Mouse (Mus musculus): ENCODE results near the gene Ttc39b. TPM values are rescaled to one million over a fixed set of nuclear protein-coding genes. Genes with fewer than 3 reads are reported as not detected.
"Not testable (repeated sequence)": the region's sequence is repeated elsewhere in the genome, so short reads cannot be mapped to it uniquely, and the experiment has no call there.

The Ttc39b gene
- total RNA-seq, 2 experiments from 2014 or later: 0.19 to 4.9 TPM

- ATAC-seq (replicated peaks; ENCODE audit: low FRiP score, poor library complexity, severe bottlenecking): not testable (repeated sequence)
Observed at GRCm38 (mm10) chr4:83235304-83235703, 88.8 kb downstream of the Ttc39b start.

DNA sequence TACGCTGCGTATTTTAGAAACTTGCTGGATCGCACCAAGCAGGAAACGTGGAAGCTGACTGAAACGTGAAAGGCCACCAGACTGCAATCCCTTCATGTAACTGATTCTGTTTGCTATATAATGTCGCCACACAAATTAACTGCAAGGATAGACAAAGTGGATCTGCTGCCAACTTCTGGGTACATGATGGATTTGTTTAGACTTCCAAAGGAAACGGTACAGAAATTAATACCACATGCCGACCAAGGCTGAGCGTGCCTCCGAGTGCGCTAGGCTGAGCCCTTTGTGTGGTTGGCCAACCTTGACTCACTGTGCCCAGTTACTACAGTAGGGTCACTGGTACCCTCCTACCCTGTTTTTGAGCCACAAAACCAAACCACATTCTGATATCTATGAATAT is 89.3 kb downstream of the Ttc39b start:
- no peak for ATAC-seq (replicated peaks; ENCODE audit: low FRiP score, poor library complexity, severe bottlenecking)

- ATAC-seq (replicated peaks; ENCODE audit: low FRiP score, poor library complexity, severe bottlenecking): no peak
Observed at GRCm38 (mm10) chr4:83234132-83234531, 89.9 kb downstream of the Ttc39b start.

DNA sequence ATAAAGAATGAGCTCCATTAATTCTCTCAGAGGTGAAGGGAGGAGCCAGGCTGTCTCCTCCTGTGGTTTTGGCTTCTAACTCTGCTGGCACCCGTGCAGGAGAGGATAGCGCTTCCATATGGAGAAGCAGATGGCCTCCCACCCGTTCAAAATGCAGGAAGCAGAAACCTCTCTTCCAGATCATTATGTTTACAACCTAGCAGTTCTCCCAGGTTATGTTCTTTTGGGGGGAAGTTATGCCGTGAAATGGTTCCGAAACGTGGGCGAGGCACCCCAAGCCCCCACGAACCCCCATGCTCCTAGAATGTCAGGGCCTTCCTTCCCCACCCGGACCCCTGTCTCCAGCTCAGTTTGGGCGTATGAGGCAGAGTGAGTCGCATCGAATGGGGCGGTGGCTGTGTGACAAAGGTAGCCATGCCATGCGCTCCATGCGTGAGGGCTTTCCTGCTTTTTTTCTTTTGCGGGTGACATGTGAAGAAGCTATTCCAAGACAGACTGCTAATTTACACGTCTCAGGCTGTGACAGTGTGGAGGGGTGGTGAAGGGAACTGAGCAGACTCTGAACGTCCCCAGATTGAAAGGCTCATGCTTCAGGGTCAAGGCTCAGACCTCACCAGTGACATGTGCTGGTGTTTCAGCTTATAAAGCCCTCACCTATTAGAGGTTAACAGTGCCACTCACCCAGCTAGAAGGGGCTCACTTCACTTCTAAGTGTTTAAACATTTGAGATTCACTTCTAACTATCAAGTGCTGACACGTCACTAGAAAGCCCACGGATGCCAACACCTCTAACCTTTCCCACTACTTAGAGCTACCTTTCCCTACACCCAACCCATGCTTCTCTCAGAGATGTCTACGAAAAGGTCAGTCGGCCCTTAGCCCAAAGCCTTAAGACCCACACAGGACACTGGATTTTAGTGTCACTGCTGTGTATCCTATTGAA is 90.6 kb downstream of the Ttc39b start:
- ATAC-seq (replicated peaks; ENCODE audit: low FRiP score, poor library complexity, severe bottlenecking): no peak

DNA sequence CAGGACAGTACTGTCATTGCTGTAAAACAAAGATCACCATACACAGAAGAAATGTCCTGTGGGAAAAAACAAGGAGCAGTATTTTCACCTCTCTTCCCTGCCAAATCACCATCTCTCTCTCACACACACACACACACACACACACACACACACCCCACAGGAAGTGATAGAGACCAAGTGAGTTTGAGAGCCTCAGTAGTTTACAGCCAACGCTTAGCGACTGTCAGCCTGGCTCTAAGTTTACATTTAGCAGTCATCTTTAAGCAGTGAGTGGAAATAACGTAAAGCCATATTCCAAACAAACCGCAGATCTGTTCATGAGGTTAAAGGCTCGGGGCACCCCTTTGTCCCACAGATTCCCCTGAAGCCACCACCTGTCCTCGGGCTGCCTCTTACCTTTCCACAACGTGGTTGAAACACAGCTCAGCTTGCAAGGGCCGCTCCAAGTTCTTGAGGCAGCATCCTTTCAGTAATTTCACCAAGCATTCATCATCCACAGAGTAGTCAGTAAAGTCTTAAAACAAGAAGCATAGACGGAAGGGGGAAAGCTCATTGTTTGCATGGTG is 91.7 kb downstream of the Ttc39b start:
- ATAC-seq (replicated peaks; ENCODE audit: low FRiP score, poor library complexity, severe bottlenecking): no peak

- ATAC-seq (replicated peaks; ENCODE audit: low FRiP score, poor library complexity, severe bottlenecking): no peak
Observed at GRCm38 (mm10) chr4:83228664-83229283, 95.3 kb downstream of the Ttc39b start.

DNA sequence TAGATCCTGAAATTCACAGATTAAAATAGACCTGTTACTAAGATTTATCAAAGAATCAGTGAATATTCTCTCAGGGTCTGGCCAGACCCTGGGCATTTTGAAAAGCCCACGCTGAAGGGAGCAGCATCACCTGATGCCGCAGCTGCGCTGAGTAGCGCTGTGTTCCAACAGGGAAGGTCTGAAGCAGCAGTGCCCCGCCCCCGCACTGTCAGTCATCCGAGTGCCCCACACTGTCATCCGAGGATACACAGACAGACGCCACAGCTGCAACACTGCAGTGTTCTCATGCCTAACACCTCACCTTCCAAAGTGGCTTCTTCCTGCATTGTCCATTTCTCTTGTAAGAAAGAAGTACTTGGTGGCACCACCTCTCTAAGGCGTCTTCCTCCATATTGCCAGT is 96.0 kb downstream of the Ttc39b start:
- ATAC-seq (replicated peaks; ENCODE audit: low FRiP score, poor library complexity, severe bottlenecking): no peak

DNA sequence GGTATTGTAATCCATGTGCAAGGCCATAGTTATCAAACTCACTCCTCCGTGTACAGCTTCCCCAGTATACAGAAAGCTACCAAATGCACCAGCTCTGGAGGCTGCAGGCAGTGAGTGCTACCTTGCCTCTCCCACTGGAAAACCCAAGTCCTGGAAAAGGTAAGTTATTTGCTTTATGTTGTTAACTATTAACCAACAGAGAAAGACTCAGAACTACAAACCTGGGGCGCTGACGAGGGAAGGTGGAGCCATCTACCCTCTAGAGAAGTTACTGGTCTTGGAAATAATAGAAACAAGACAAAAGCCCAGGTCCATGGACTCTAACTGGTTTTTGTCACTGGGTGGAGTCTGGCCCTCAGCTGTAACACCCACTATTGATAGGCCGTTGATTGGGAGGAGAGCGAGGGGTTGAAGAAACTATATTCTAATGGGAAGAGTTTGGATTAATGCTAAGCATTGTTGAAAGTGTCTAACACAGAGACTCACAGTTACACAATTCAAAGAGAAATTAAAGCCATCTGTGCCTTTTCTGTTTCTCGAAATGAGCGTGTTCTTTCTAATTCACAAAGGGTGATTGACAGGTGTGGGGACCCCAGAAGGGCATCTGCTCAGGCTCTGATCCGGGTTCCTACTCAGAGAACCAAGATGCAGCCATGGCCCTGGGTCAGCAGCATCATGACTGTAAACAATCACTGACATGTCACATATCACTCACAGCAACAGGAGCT is 98.3 kb downstream of the Ttc39b start:
- ATAC-seq (replicated peaks; ENCODE audit: low FRiP score, poor library complexity, severe bottlenecking): no peak

DNA sequence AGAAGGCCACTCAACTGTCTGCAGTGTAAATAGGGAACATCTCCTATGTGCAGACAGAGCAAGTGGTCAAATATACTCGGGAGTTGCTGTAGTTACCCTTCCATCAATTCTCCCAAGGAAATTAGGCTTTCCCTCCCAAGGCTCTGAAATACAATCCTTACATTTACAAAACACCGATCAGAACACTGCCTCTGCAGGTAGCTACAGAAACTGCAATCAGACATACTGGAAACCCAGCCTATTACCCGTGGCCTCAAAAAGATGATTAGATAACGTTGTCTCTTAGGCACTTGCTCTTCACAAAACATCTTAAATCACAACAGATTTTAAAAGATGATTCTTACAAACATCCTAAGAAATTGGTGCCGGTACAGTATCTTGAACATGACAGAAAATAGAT is 99.8 kb downstream of the Ttc39b start:
- ATAC-seq (replicated peaks; ENCODE audit: low FRiP score, poor library complexity, severe bottlenecking): no peak

DNA sequence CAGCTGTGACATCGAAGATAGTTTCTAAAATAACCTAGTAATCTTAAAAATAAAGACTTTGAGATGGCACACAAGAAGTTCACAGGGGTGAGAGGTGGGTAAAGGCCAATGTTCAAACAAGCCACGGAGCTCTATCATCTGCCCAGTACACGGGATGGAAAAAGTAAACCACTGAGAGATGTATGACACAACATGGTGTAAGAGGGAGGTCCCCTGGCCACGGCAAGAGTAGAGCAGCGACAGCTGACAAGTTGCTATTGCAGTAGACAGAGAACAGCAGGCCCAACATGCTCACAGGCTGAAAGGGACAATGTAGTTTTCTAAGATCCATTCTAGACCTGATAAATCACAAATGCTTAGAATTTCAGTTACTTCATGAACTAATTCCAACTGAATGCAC is 100.9 kb downstream of the Ttc39b start:
- no peak for ATAC-seq (replicated peaks; ENCODE audit: low FRiP score, poor library complexity, severe bottlenecking)

GRCm38 (mm10) chr4:83220761-83221557 is 103.1 kb downstream of the Ttc39b start:
- ATAC-seq (replicated peaks; ENCODE audit: low FRiP score, poor library complexity, severe bottlenecking): no peak

DNA sequence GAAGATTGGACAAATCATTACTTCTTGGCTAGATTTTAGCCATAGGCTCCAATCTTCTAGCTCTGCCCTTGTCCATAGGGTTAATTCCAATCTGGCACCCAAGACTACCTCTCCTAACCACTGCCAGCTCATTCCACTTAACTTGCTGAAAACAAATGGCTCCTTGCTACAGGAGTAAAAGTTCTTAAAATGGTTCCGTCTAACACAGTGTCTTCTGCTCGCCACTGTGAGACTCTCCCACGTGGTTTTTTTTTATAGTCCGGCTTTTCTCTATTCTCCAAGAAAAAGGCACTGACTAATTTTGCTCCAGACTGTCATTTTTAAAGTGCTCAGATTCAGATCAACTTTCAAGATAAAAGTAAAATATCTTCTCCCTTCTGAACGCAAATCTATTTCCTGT is 104.8 kb downstream of the Ttc39b start:
- ATAC-seq (replicated peaks; ENCODE audit: low FRiP score, poor library complexity, severe bottlenecking): no peak

- ATAC-seq (replicated peaks; ENCODE audit: low FRiP score, poor library complexity, severe bottlenecking): no peak
Observed at GRCm38 (mm10) chr4:83217128-83217527, 106.9 kb downstream of the Ttc39b start.

DNA sequence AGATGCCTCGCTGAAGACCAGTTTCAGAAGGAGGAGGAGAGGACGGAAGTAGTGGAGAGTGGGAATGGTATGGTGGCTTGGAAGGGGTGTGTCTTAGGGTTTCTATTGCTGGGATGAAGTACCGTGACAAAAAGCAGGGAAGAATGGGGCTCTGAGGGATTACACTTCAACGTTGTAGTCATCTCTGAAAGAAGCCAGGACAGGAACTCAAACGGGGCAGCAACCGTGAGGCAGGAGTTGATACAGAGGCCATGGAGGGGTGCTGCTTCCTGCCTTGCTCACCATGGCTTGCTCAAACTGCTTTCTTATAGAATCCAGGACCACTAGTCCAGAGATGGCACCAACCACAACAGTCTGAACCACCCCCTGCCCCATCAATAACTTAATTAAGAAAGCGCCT is 107.7 kb downstream of the Ttc39b start:
- no peak for ATAC-seq (replicated peaks; ENCODE audit: low FRiP score, poor library complexity, severe bottlenecking)

GRCm38 (mm10) chr4:83215776-83216175 is 108.3 kb downstream of the Ttc39b start:
- no peak for ATAC-seq (replicated peaks; ENCODE audit: low FRiP score, poor library complexity, severe bottlenecking)

GRCm38 (mm10) chr4:83214822-83215558 is 109.1 kb downstream of the Ttc39b start:
- ATAC-seq (replicated peaks; ENCODE audit: low FRiP score, poor library complexity, severe bottlenecking): no peak

- ATAC-seq (replicated peaks; ENCODE audit: low FRiP score, poor library complexity, severe bottlenecking): no peak
Observed at GRCm38 (mm10) chr4:83213752-83214151, 110.3 kb downstream of the Ttc39b start.

- ATAC-seq (replicated peaks; ENCODE audit: low FRiP score, poor library complexity, severe bottlenecking): no peak
Observed at GRCm38 (mm10) chr4:83211709-83212108, 112.3 kb downstream of the Ttc39b start.

GRCm38 (mm10) chr4:83210437-83210836 is 113.6 kb downstream of the Ttc39b start:
- no peak for ATAC-seq (replicated peaks; ENCODE audit: low FRiP score, poor library complexity, severe bottlenecking)
